Mouse (Mus musculus) CD4-positive, CD25-positive, alpha-beta regulatory T cell, adult 2 months (primary cell): ENCODE measurements at regions not wholly inside any gene's neighbourhood (a gene's known extent, or its start where the extent isn't known, plus 50 kb on each side); places are given as distances from the start of the nearest gene placed in this dataset.

Experiments used
- DNase-seq: peaks from one replicate; pipeline ENCODE4 v3.0.0-alpha.2; 2012; ENCODE audit warnings: low read depth, low spot score

DNA sequence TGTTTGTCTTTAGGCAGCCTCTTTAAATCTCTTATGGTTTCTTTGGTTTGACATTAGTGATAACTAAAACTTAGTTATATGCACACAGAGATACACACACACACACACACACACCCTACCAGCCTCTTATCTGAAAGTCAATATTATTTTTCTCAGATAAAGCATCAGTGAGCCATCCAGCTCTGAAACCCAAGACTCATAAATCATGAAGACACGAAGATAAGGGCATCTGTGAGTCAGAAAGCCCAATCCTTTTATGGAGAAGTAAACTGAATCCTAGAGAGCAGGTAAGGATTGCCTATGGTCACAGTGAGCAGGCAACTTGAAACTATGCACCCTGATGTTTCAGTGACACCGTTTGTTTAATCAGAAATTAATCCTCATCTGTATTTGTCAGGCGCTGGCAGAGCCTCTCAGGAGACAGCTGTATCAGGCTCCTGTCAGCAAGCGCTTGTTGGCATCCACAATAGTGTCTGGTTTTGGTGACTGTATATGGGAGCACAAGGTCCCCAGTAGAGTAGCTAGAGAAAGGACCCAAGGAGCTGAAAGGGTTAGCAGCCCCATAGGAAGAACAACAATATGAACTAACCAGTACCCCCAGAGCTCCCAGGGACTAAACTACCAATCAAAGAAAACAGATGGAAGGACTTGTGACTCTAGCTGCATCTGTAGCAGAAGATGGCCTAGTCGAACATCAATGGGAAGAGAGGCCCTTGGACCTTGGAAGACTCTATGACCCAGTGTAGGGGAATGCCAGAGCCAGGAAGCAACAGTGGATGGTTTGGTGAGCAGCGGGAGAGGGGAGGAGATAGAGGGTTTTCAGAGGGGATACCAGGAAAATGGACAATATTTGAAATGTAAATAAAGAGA is 207.3 kb upstream of the Ank start:
- no peak for DNase-seq

- no peak for DNase-seq
Observed at GRCm38 (mm10) chr15:27259854-27260191, 206.7 kb upstream of the Ank start.

DNA sequence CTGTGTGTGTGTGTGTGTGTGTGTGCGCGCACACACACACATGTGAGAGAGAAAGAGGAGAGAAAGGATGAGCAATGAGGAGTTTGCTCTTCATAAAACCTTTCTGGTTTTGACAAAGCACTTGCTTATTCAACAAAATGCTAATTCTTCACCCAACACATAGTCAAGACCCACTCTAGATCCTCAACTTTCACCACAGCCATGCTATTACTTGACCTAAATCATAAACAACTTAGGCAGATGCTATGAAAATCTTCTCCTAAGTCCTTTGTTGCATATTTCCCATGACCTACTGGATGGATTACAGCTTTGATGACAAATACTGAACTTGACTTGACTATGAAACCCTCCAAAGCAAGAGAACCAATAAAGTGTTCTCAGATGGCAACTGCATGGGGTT is 196.3 kb upstream of the Ank start:
- no peak for DNase-seq

DNA sequence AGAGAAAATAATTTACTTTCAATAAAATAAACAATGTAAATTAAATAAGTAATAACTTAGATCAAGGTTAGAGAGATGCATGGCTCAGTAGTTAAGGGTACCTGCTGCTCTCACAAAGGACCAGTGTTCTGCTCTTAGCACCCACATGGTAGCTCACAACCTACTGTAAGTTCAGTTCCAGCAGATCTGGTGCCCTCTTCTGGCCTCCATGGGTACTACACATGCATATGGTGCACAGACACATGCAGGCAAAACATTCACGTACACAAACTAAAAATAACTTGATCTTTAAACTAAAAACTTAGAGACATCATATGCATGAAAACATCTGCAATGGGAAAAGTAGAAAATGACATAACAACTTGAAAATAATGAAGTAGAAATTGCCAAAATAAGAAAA is 184.2 kb upstream of the Ank start:
- DNase-seq, result peak; percentile 4

GRCm38 (mm10) chr15:27303856-27304255 is 162.6 kb upstream of the Ank start:
- no peak for DNase-seq

DNA sequence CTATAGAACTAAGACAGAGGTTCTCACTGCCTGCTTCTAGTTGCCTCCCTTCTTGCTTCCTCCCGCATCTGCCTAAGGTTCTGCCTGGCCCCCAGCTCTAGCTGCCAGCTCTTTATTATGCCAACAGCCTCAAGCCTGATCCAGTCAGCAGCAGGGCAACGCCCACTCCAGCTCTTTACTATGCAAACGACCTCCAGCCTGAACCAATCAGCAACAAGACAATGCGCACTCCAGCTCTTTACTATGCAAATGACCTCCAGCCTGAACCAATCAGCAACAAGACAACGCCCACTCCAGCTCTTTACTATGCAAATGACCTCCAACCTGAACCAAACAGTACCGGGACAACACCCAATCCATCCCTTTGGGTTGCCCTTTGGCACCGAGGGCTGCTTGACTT is 162.2 kb upstream of the Ank start:
- no peak for DNase-seq

DNA sequence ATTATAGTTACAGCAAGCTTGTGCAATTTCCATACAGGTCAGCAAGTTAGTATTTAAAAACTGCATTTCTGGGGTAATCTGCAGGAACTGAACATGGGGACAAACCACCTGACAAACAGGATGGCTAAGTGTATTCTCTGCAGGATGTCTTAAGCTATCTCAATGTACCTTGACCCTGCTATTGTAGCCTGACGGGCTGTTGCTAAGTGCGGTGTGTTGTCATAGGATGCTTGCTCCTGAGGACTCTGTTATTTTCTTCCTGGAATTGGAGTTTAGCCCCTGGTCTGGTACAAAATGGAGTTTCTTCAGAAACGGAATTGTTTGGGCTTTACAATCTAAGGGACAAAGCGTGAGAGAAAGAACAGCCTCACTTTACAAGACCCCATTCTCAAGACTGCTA is 161.4 kb upstream of the Ank start:
- no peak for DNase-seq

DNA sequence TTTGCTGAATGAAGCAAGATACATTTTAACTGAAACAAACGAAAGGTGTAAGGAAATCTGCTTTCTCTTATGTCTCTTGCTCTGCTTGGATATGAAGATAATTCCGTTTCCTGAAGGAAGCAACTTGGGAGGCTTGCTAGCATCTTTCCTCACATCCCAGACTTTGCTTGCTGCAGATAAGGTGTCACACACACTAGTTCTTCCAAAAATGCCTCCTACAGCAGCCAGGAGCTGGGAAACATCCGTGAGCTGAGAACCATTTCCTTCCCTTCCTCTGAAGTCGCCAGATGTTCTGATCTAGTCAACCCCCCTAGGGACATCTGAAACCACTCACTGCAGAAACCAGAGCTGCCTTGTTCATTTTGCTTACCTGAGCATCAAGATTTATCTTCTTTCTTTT is 157.8 kb upstream of the Ank start:
- DNase-seq, result no peak

DNA sequence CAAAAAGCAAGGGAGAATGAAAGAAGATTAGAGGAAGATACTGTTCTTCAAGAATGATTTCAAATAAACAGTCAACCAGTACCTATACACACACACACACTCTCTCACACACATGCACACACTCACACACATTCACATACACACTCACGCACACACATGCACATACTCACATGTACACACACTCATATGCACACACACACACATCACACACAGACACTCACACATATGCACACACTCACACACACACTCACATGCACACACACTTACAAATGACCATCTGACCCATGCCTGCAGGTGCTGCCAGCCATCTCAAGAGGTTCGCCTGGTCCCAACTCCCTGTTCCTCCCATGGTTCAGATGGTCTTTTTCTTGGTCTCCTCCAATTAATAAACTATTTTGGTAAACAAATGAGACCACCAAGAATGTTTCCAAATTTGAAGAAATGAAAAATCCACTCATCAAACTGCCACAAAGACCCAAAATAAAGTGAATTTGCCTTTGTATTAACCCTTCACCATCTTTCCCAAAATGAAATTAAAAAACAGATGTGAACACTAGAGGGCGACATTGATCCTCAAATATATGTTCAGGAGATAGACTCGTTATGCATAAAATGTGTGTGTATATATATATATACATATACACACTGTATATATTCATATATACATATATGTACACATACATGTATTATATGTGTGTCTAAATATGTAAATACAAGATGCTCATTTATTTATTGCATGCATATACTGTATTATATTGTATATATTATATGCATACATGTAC is 150.3 kb upstream of the Ank start:
- peak; percentile 60 for DNase-seq

DNA sequence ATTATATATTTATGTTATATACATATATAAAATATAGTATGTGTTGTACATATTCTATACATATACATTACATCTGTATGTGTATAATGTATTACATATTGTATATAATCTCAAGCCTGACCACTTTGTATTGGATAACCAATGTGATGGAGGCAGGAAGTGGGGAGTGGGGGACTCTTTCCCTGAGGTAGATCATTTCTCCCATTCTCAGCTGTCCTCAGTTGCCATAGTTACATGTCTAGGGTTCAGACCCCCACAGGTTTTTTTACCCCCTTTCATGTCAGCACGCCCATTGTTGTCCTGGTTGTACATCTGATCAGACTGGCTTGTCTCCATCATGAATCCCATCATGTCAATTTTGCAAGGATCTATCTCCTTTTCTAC is 149.7 kb upstream of the Ank start:
- no peak for DNase-seq

DNA sequence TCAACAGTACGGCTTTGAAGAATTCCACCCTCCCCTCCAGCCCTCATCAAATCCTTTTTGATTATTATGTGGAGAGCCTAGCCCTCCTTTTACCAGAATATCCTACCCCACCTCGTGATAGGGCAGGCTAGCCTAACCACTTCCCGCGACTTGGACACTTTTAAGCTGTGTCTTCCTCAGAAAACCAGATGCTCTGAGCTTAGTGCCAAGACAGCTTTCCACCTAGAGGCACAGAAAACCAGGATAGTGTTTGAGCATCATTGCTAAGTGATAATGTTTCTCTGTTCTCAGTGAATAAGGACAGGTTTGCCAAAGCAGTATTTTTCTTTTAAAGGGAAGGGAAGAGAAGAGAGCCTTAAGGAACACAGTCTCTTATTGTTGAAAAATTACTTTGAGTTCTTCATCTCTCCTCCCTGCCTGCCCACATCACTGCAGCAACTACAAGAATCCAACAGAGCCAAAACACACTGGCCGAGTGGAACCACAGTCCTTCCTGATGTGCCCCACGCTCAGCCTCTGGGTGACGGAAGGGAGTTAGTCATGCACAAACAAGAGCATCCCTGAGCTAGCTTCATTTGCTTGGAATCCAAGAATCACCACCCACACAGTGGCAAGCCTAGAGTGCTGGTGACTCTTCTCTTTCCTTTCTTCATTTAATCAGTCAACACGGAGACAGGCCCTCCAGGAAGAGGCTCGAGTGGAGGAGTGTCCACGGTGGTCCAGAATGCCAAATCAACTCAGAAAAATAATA is 144.4 kb upstream of the Ank start:
- no peak for DNase-seq

GRCm38 (mm10) chr15:27325847-27326548 is 140.5 kb upstream of the Ank start:
- DNase-seq, result peak; percentile 79

- DNase-seq, result no peak
Observed at GRCm38 (mm10) chr15:27326549-27326876, 140.0 kb upstream of the Ank start.

DNA sequence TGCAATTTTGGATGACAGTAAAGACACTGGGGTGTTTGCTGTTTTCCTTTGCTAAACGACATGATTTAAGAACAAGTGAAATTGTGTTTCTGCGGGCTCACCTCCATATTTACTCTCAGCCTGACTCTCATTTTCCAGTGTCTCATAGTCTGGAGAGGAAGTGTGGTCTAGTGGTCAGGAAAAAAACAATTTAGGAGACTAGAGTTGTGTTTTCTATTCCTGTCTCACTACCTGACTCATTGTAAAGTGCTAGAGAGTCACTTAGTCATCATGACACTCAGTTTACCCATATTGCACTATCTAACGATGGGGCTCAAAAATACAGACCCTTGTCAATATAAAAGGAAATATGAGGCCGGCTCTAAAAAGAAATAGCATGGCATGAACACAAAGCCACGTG is 138.7 kb upstream of the Ank start:
- no peak for DNase-seq

GRCm38 (mm10) chr15:27328441-27328840 is 138.0 kb upstream of the Ank start:
- no peak for DNase-seq

- DNase-seq, result no peak
Observed at GRCm38 (mm10) chr15:27340070-27340469, 126.4 kb upstream of the Ank start.

DNA sequence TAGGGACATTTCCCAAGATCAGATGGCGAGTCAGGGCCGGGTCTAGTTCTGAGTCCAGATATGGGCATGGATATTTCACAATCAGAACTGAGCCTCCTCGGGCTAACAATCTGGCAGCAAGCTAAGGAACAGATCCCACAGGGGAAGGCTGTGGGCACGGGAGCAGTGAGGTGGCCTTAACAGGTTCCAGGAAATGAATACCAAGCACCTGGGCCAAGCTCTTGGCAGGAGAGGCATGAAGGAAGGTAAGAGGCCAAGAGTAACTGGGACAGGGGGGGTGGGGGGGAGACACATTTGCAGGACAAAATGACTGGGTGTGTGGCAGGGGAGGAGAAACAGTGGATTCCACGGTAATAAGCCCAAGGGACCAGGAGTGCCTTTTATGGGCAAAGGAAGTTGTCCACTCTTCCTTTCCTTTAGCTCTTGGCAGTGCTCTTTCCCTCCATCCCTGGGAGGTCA is 124.9 kb upstream of the Ank start:
- no peak for DNase-seq

- DNase-seq, result no peak
Observed at GRCm38 (mm10) chr15:27358441-27358840, 108.0 kb upstream of the Ank start.

- DNase-seq, result no peak
Observed at GRCm38 (mm10) chr15:27359271-27359670, 107.2 kb upstream of the Ank start.

- peak; percentile 1 for DNase-seq
Observed at GRCm38 (mm10) chr15:27374517-27374916, 92.0 kb upstream of the Ank start.

GRCm38 (mm10) chr15:27378601-27379094 is 87.8 kb upstream of the Ank start:
- no peak for DNase-seq
